Mouse (Mus musculus) lung, postnatal 0 days (tissue): ENCODE data around the gene Cabp4.

ENCODE experiments used
- CTCF ChIP-seq: IDR thresholded peaks from 2 replicates; pipeline ENCODE4 v1.5.1; 2016; ENCODE audit warnings: antibody characterized with exemption, mild to moderate bottlenecking
- EP300 ChIP-seq: IDR thresholded peaks from 2 replicates; pipeline ENCODE4 v1.6.1; 2016; ENCODE audit warnings: antibody characterized with exemption, mild to moderate bottlenecking, control low read depth

DNA sequence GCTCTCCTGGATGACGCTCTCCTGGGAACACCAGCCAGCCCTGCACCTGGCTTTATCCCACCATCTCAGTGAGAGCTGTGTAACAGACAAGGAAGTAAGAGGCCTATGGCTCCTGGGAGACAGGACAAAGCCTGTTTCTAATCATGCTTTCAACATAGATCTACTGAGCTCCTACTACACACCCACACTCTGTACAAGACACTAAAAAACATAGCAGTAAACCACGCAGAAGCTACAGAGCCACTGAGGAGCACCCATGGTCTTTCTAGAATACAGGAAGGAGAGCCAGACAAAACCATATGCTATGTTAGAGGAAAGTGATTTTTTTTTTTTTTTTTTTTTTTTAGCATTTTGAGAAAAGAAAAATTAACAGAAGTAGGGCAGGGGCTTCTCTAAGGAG is 25.5 kb downstream of the Cabp4 start:
- no peak for TF ChIP-seq CTCF
- no peak for TF ChIP-seq EP300
